Comparison of ENCODE assay signal across 8 mouse cellular contexts in the genomic region with DNA sequence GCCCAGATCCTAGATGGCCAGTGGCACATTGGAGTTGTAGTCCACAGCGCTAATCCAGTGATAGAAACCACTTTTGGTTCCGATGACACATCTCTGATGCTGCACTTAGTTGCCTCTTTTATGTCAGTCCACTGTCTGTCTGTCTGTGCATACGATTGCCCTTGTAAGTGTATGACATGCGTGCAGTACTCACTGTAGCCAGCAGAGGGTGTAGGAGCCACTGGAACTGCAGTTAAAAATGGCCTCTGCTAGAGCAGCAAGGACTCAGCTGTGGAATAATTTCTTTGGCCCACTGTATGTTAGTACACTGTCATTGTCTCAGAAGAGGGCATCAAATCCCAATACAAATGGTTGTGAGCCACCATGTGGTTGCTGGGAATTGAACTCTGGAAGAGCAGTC. TPM values are rescaled to one million over a fixed set of nuclear protein-coding genes. Genes with fewer than 3 reads are reported as not detected.
DNase-seq lines count a peak whose midpoint lies in the region; ATAC-seq lines count a peak whose summit lies in the region.

No protein-coding gene starts in this region.

- peak; percentile 82 for ATAC-seq in granulocyte monocyte progenitor cell, adult 5-6 weeks (replicated peaks; ENCODE audit: poor library complexity, severe bottlenecking)
- peak; percentile 90 for ATAC-seq in megakaryocyte-erythroid progenitor cell, adult 5-6 weeks (replicated peaks; ENCODE audit: low FRiP score, low TSS enrichment, poor library complexity, severe bottlenecking)
- no peak for ATAC-seq in inflammation-experienced regulatory T-cells, adult 6 months

- peak; percentile 52 to 69 for DNase-seq in cerebellum, postnatal 4 days (ENCODE audit: low spot score in 2 of 2)
- DNase-seq in cerebellum, adult 8-10 months, result no peak
- peak; percentile 63 to 75 for DNase-seq in left cerebral cortex, postnatal 14 days (ENCODE audit: low spot score in 2 of 2)
- no peak for DNase-seq in left cerebral cortex, postnatal 25 days (ENCODE audit: low spot score in 2 of 2)
- DNase-seq in WW6 (ENCODE audit: low read depth, low spot score), result peak; percentile 43

- intact Hi-C loops in left cerebral cortex, postnatal 14 days (cut with DNase I), result no loop called here
- intact Hi-C loops in left cerebral cortex, postnatal 25 days (cut with DNase I), result no loop called here

RNA-seq across cellular contexts. Expression of a gene that starts 38.0 kb away (rescaled TPM):
- total RNA-seq in left cerebral cortex, postnatal 14 days (2021), result 10 to 100 TPM; 15.7 to 16.1 TPM
- total RNA-seq in left cerebral cortex, postnatal 25 days (2021), result 10 to 100 TPM; 16.6 to 19.1 TPM
- 22.8 and 32.9 TPM in 2 replicates for total RNA-seq in granulocyte monocyte progenitor cell, adult 5-6 weeks (2014; fragmentation: Nextera tagmentation)
- 19.4 and 19.6 TPM in 2 replicates for total RNA-seq in granulocyte monocyte progenitor cell, adult 5-6 weeks (2017)
- 26.4 and 33.3 TPM in 2 replicates for total RNA-seq in megakaryocyte-erythroid progenitor cell, adult 5-6 weeks (2014; fragmentation: Nextera tagmentation)
- total RNA-seq in megakaryocyte-erythroid progenitor cell, adult 5-6 weeks (2017), result 24.0 and 32.0 TPM in 2 replicates
- 10 to 100 TPM; 30.7 to 35.8 (median 32.9) TPM for polyA plus RNA-seq in inflammation-experienced regulatory T-cells, adult 6 months (2017; shearing (Covaris generic))

Comparison
In these comparisons a context has a peak if more than half of its experiments do, and no peak if none do; other contexts are left out.
1. DNase-seq: peak in cerebellum, postnatal 4 days (2 of 2), left cerebral cortex, postnatal 14 days (2 of 2) and WW6 (single experiment); none in cerebellum, adult 8-10 months (single experiment) and left cerebral cortex, postnatal 25 days (0 of 2).